Comparison of ENCODE assay signal across 9 mouse cellular contexts in the genomic region with DNA sequence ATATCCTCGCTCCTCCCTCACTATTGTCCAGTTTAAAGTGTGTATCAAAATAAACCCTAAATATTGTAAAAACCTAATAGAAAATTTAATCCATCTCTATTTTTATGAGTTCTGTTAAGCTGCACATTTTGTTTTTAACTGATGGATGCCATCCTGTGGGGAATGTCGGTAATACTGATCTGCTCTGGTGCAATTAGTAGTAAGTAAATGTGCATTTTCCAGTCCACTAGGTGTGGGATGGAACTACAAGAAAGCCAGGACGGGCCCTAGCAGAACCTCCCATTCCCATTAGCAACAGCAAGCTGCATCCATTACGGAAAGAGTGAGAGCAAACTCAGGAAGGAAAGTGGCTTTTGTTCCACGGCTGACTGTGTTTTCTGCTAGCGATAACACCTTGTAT.
A peak's percentile ranks its signal among the peaks of the same experiment; 100 is the strongest.
DNase-seq lines count a peak whose midpoint lies in the region.
"Had no signal": no experiment of that assay in that cellular context is flagged by ENCODE, and none has a peak within 500 bp of the region (broad histone marks: within the 10 kb centered on the region; RNA-seq: fewer than 3 reads in every experiment).

No protein-coding gene starts in this region.

- DNase-seq in left cerebral cortex, adult 11 months (ENCODE audit: low spot score) = peak; percentile 29
- no peak for DNase-seq in left cerebral cortex, postnatal 4 days
- DNase-seq in frontal cortex, postnatal 10 days (ENCODE audit: low spot score in 2 of 2) = peak; percentile 9 to 18
- peak; percentile 46 to 63 for DNase-seq in layer of hippocampus, postnatal 14 days (ENCODE audit: low spot score in 2 of 2)
- DNase-seq in right cerebral cortex, postnatal 14 days = peak; percentile 15
- no peak for DNase-seq in gastrocnemius, adult 18-20 months (ENCODE audit: low spot score)
- DNase-seq in spleen, adult 18-20 months = no peak
- DNase-seq in heart, adult 9 months (ENCODE audit: low spot score in 2 of 2) = no peak
- DNase-seq: kidney, adult 2 months had no signal

- intact Hi-C loops in left cerebral cortex, postnatal 4 days (cut with DNase I) = loop anchor here (10.0 kb wide), 1 partner anchor 1896 kb away; a partner anchor contains a TSS

Comparison
In these comparisons a context has a peak if more than half of its experiments do, and no peak if none do; other contexts are left out.
1. DNase-seq: peak in left cerebral cortex, adult 11 months (single experiment), frontal cortex, postnatal 10 days (2 of 2), layer of hippocampus, postnatal 14 days (2 of 2) and right cerebral cortex, postnatal 14 days (single experiment); none in left cerebral cortex, postnatal 4 days (single experiment), gastrocnemius, adult 18-20 months (single experiment), spleen, adult 18-20 months (0 of 2) and heart, adult 9 months (0 of 2).